Mouse (Mus musculus) C3H10T1/2 (cell line): Measurements from ENCODE around the gene Gm4907. TPM values are rescaled to one million over a fixed set of nuclear protein-coding genes. Genes with fewer than 3 reads are reported as not detected.

Experiments
- polyA plus RNA-seq, 2 experiments: library from polyadenylated mRNA; unstranded; fragments of >200 nt; fragmentation: generic; extraction: Trizol; gene quantifications; one replicate each; pipeline ENCODE4 v1.2.1; 2012; ENCODE audit warnings: missing spikeins in 2 of 2

Gm4907 gene
- not detected for polyA plus RNA-seq

GRCm38 (mm10) chrX:23882253-23882652, at the start of gene Gm4907:
Gm4907 (plus strand) TSS chrX:23882553.

Other genes starting within 250 kb of the Gm4907 start
- 1 to 10 TPM in 1 of 2 experiments, under 1 TPM in 1; 0.09 to 1.2 TPM for gene Wdr44, start 189.5 kb upstream of the Gm4907 start, polyA plus RNA-seq
- not detected for gene Gm4985, start 76.4 kb downstream of the Gm4907 start, polyA plus RNA-seq